Mouse (Mus musculus): ENCODE data around the gene Spata3.
A peak's percentile ranks its signal among the peaks of the same experiment; 100 is the strongest.
"Not testable (repeated sequence)": the region's sequence is repeated elsewhere in the genome, so short reads cannot be mapped to it uniquely, and the experiment has no call there.

The Spata3 gene

DNA sequence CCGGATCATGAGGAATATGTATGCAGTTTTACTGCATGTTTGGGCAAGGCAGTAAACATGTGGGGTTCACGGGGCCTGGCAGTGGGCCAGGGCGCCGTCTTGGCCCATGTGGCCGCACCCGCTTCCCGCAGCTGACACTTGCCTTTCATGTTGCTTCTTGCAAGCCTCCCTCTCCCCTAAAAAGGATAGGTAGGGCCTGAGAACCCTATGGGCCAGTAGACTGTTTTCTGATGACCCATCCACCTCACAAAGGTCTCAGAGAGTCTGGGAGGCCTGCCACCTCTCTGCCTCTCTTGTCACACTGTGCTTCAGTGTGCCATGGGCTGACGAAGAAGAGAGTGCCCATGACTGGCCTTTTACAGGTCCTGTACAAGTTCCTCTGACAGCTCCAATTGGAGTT is at the start of gene Spata3:
Gene Spata3, plus strand, starts transcription at position 301 of the 400 bp plus-strand sequence.
- DNase-seq, result no peak

DNA sequence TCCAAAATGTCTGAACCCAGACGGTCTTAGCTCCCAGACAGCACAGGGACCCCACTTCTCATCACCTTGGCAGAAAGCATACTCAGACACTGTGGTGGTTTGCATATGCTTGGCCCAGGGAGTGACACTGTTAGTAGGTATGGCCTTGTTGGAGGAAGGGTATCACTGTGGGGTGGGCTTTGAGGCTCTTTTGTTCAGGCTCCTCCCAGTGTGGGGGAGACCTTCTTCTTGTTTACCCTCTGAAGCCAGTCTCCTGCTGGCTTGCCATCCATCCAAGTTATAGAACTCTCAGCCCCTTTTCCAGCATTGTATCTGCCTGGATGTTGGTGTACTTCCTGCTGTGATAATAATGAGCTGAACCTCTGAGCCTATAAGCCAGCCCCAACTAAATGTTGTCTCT is 47.5 kb upstream of the Spata3 start:
- DNase-seq, result no peak

DNA sequence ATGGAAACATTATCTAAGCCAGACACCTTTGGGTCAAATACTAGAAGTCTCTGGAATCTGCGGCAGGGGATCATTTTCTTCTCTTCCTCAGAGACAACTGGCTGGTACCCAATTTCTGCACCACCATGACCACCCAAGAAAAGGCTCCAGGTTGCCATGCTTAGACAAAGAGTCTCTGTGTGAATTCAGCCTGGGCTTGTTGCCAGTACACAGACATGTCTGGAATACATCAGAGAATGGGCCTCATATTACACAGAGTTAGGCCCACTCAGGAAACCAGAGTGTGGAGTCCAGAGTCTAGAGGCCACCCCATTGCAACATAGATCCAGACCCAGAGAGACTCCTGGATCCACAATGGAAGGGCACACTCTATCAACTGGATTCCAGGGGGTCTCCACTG is 47.1 kb upstream of the Spata3 start:
- DNase-seq, result no peak

DNA sequence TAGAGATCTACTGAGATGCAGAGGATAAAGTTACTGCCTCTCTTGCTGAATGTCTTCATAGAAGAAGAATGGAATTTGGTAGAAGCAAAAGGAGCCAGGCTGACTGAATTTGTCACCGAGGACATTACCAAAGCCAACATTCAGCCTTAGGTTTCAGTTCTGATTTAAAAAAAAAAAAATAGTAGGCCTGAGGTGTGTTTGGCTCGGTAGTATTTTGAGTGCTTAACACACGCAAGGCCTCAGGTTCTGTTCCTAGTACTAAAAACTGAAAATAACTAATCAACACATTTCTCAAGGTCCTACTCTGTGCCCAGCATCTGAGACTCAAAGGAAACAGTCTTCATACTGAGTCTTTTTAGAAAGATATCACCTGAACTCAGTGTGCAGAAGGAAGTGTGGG is 45.5 kb upstream of the Spata3 start:
- no peak for DNase-seq

DNA sequence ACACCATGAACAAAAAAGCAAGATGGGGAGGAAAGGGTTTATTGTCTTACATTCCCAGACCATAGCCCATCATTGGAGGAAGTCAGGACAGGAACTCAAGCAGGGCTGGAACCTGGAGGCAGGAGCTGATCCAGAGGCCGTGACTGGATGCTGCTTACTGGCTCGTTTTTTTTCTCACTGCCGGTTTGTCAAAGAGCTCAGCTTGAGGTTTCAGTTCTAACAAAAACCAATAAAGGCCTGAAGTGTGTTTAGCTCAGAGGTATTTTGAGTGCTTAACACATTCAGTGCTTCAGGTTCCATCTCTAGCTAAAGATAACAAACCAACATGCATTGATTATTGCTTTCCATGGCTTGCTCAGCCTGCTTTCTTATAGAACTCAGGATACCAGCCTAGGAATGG is 44.3 kb upstream of the Spata3 start:
- no peak for DNase-seq

DNA sequence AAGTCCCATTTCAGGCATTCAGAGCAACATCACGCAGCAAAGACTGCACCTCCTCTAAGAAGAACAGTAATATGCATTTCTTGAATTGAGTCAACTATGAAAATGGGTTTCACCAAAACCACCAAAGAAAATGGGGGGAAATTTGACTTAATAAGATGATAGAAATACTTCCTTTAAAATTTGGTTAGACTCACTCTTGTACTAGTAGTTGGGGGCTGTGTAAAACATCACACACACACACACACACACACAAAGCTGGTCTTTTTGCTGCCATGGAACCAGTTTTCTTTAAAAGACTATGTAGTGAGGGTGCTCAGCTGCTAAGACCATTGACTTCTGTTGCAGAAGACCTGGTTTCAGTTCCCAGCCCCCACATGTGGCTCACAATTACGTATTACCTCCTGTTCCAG is 43.1 kb upstream of the Spata3 start:
- no peak for DNase-seq

DNA sequence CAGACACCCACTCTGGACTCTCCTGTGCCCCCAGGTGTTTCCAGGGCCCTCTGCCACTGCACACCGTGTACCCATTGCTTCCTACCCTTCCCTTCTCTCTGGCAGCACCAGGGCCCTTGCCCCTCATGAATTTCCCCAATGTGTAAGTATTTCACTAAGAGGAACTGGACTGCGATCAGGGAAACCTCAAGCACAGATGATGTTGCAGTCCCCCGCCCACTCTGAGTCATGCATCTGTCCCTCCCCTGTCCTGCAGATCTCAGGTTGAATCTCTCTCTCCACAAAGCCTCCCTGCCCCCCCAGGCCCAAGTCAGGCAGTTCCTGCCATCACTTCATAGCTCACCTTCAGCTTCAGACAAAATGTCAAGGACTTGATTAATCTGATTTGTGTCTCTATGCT is 38.9 kb upstream of the Spata3 start:
- no peak for DNase-seq

DNA sequence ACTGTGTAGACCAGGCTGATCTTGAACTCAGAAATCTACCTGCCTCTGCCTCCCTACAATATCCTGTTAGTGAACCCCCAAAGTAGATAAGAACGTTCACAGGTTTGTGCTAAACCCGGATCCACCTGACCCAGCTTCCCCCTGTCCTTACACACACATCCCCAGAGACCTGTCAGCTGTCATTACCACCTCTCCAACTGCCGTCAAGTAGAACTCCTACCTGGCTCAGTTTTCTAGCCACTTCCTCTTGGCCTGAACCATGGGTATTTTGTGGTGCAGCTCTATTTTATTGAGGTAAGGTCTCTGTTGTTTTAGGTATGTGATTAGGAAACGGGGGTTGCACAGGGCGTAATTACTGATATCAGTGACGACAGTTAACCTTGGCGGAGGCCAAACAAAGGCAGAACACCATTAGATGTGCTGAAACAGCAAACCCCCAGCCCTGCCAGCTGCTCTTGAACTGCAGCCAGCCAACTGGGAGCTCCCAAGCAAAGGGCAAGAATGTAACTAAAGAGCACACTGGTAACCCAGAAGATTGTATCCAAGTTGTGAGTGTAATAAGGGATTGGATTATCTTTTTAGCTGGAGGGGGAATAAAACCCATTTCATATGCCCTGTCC is 34.8 kb upstream of the Spata3 start:
- DNase-seq, result peak; percentile 67 to 81

DNA sequence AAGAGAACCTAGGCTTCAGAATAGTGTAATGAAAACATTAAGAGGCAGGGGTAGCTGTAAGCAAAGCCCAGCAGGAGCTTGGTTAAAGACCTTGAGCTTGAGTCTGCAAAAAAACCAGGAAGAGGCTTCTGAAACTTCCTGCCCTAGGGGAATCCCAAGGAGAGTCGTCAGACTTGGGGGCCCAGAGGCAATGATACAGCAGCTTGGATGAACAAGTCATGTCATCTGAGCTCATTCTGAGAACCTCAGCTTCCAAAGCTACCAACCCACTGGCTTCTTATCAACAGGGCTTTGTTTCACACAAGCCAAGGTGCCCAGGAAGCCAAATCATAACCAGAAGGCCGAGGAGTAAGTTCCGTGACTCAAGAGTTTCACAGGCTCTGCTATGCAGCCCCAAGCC is 30.8 kb upstream of the Spata3 start:
- no peak for DNase-seq

DNA sequence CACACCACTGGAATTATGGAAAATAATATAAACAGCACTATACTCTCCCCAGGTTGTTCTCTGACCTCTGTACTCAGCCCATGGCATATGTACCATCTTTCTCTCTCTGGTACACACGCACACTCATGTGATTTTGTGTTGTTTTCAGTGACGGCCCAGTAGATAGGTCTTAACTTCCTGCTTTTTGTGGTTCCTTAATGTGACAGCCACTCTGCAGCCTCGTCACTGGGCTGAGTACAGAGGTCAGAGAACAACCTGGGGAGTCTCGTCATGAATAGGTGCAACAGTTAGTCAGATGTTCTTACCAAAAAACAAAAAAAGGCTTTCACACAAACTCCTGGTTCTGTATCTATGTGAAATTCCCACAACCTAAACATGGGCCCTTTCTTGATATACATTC is 28.3 kb upstream of the Spata3 start:
- DNase-seq, result no peak

DNA sequence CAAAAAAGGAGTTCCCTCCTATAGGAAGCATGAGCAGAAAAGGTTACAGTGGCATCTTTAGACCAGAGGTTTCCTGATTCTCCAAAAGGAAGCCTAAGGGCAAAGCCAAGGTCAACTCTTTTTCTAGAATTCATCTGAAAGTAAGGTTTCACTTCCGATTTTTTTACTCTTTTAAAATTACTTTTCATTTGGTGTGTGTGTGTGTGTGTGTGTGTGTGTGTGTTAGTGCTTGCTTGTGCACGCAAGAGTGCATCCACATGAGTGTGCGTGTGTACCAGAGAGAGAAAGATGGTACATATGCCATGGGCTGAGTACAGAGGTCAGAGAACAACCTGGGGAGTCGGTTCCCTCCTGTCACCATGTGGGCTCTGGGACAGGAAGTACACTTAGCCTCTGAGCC is 27.7 kb upstream of the Spata3 start:
- not testable (repeated sequence) for DNase-seq

DNA sequence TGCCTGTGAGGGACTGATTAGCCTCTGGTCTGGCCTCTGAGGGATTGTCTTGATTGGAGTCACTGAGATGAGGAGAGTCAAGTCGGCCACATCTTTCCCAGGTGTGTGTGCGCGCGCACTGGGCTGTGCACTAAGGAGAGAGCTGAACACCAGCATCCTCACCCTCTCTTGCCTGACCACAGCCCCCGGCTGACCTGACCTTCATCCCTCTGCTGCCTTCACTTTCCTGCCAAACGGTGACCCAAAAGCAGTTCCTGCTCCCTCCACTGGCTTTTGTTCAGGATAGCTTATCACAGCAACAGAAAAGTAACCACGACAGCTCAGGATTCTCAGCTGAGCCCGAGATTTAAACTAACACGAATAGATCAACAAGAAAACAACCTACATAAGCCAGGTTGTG is 24.4 kb upstream of the Spata3 start:
- no peak for DNase-seq

DNA sequence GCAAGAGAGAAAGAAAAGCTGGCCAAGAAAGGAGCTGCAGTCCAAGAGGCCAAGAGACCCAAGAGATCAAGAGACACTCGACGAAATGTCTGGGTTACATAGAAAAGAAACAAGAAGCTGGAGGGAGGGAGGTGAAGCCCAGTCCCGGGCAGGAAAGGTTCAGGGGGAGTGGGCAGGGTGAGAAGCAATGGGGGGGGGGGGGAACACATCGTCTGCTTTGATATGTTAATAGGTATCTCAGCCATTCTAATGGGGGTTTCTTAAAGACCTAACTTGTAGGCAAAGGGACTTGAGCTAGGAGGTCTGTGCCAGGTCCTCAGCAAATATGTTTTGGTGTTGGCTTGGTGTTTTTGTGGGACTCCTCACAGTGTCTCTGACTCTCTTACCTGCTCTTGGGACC is 23.1 kb upstream of the Spata3 start:
- DNase-seq, result no peak

DNA sequence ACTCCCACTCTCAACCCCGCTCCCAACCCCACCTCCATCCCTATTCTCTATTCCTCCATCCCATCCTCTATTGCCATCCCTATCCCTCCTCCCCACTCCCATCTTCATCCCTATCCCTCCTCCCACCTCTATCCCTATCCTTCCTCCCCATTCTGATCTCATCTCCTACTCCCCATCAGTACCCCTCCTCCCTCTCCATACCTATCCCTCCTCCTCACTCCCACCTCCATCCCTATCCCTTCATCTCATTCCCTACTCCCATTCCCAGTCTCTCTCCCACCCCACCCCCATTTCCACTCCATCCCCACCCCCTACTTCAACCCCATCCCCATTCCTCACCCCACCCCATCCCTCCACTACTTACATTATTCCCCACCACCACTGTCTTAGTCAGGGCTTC is 19.4 kb upstream of the Spata3 start:
- DNase-seq, result no peak

DNA sequence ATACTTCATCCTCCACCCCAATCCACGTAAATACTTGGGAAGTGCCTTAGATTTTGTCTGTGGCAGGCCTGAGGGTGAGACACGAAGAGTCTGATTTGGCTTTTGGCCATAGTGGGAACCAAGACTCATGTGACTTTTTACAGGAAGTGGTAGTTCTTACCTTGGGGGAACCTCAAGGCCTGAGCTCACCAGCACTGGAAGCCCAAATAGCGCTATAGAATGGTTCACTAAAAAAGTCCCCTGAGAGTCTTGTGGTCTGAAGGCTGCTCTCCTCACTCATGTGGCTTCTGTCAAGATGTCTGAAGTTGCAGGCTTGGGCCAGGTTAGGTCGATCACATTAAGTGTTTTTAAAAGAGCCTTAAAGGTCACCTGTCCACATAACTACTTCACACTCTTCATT is 18.6 kb upstream of the Spata3 start:
- DNase-seq, result no peak

DNA sequence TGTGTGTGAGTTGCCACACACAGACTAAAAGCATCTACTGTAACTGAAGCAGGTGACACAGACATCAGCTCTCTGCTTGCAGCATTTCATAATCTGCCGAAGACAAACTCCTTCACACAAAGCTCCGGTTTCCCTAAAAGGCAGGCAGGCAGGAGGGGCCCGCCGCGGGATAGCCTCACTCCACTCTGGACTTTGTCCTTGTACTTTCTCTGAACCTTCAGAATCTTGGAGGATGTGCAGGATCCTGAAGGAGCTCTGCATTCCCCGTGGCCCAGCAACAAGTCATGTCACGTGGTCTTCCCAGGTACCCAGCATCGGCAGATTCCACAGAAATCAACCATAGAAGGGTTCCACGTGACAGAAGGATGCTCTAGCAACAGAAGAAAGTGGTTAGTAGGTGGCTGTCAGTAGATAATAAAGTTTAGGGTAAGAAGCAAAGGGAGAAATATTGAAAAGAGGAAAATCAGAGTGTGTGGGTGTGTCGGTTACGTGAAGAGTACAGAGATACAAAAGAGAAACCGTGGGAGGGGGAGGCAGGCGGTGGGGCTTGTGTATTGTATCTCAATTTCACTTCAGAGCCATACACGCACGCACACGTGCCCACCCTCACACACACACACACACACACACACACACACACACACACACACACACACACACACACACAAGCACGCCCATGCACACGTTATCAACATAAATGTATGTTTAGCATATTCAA is 16.6 kb upstream of the Spata3 start:
- peak; percentile 2 to 45 for DNase-seq

DNA sequence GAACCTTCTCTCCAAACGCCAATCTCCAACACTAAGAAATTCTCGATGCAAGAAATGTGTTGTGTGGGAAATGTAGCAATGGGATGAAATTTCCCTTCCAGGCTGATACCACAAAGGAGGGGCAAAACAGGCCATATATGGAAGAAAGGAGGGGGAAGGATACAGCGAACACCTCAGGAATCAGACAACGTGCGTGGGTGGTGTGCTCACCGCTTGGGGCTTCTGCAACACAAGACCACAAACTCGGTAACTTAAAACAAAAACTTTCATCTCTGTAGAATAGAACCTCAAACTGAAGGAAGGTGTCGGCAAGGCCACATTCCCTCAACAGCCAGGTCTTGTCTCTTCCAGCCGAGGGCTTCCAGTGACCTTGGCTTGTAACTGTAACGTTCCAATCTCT is 11.1 kb upstream of the Spata3 start:
- DNase-seq, result no peak

DNA sequence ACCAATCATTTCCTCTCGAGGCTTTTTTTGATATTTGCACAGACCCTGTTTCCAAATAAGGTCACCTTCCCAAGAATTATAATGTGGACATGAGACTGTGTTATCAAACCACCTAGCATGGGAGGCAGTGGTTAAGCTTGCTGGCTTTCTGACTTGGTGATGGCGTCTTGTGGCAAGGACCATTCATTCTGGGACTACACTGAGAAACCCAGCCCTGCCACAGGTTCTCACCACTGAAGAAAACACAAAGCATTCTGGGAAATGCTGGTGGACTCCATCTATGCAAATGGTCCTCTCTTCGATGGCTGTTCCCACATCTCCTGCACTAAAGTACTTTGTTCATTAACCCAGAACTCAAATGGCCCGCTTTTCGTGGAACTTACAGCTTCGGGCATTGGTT is 10.6 kb upstream of the Spata3 start:
- DNase-seq, result no peak

DNA sequence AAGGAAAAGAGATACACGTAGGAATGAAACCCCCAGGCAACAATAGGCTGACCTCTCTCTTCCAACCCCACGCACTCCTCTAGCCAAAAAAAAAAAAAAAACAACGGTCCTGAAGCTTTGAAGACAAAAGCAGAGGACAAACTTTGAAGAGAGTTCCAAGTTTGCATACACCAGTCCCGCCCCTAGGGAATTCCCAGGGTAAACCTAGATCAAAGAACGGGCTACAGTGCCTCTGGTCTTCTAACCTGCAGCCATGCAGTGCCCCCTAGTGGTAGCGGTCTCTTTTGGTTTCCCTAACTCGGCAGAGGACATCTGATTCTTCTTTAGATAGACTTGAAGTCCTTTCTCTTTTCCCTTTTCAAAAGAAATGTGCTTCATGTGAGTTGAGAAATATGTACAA is 8.8 kb upstream of the Spata3 start:
- DNase-seq, result peak; percentile 88 to 95

DNA sequence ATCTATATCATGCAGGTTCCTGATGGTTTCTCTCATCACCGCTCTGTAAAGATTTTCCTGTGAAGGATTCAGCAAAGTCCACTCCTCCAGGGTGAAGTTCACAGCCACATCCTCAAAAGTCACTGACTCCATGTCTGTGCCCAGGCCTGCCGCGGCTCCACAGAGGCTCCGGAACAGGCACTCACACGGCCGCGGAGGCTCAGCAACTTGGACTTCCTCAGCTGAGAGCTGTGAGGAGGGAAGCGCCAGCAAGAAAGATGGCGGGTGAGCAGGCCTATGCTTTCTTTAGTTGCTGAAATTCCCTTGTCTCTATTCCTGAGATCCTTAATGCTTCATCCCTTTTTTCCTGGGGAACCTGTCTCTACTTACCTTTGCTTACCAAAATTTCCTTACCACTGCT is 858 bp upstream of the Spata3 start:
- DNase-seq, result not testable (repeated sequence)

DNA sequence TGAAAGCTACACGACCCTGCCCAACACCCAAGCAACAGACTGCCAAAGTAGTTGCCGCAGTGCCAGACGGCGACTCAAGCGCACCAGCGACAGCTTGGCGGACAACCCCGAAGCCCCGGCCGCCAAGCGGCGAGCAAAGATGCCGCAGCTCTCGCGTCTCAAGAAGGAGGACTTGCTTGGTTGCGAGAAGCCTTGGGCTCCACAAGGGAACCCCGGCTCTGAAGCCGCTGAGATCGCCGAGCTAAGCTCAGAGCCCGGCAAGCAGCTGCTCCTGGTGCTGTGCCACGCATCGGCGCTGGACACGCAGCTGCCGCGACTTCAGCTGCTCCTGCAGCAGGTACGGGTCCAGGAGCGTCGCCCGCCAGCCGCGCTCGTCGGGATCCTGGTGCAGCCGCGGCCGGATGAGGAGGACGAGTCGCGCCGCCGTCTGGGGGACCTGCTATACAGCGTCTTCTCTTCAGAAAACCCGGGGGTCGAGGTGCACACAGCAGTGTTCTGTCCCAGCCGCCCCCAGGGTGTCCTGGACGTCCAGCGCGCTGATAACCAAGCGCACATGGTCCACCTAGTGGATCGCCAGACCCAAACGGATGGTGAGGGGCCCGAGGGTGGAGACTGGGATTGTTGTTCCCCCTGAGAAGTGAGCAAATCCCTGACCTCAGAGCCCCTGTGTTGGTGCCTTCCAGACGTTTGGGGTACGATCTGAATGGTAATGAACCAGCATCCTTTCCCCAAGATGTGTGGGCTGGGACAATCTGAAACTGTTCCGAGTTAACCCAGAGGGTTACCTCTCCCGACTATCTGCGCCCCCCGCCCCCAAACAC is 1.8 kb downstream of the Spata3 start:
- peak; percentile 7 to 43 for DNase-seq

DNA sequence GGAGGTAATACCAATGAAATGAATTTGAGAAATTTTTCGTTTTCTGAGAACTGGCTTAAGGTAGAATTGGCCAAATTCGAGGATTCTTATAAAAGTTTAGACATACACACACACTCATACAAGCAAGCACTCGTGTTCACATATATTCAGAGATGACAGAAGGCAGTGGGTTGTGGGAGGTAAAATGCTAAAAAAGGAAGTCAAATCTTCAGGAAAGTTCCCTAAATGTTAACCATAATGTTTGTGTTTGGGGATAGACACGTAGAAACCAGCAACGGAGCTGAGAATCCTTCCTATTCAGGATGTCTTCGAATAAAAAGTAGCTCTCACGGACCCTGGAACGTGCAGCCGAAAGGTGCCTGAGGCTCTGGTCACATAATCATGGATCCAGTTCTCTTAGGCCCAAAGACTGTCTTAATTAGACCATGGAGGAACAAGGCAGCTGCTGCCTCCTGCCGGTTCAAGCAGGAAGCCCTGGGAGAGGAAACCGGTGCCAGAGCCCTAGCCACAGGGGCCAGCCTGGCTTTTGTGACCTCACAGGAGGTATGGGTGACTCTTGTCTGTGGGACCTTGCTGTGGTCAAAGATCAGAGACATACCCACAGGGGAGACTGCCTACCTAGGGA is 4.9 kb downstream of the Spata3 start:
- no peak for DNase-seq

DNA sequence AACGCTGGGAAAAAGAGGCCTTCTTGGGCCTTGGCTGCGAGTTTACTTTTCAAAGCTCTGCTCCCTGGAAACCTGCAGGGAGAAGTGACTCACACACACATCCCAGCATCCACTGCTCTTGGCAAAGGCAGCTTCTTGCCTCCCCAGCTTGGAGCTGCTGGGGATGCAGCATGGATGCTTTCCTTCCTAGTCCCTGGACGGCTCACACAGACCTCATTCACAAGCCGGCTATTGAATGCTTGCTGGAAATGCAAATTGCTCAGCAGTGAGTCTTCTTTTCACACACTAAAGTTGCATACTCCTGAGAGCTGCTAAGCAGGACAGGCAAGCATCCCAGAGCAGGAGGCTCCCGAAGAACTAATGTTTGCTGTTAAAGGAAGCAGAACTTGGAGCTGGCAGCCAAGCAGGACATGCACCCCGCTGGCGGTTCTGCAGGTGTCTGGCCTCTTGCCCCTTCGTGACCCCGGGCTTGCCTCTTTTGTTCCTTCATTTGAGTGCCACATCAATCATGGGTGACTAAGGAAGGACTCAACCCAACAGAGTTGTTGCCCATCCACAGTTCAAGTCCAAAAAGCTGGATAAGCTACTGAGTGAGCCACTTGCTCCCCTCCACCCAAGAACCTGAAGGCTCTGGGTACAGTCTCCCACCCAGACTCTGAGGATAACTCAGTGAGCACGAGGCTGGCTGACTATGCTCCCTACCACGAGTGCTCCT is 15.8 kb downstream of the Spata3 start:
- DNase-seq, result no peak
